Mouse (Mus musculus) liver, adult 2 months (tissue): Measurements from ENCODE around the gene Galm.

Experiments used
- CTCF ChIP-seq: fragments of 200-500 bp; IDR thresholded peaks from 2 replicates; pipeline ENCODE4 v1.5.1; 2011; ENCODE audit warnings: low read depth, low read length, control low read depth
- POLR2A ChIP-seq: fragments of 200-500 bp; IDR thresholded peaks from 2 replicates; pipeline ENCODE4 v1.6.1; 2011; ENCODE audit warnings: low read length, control low read depth; ENCODE audit not compliant: insufficient read depth; ENCODE audit errors: extremely low read depth

- no peak for TF ChIP-seq POLR2A
- no peak for TF ChIP-seq CTCF
Measured at GRCm38 (mm10) chr17:80206301-80206670, 79.0 kb downstream of the Galm start.
